Mouse (Mus musculus): ENCODE measurements around the gene Fancg. TPM values are rescaled to one million over a fixed set of nuclear protein-coding genes. Genes with fewer than 3 reads are reported as not detected.
"Not testable (repeated sequence)": the region's sequence is repeated elsewhere in the genome, so short reads cannot be mapped to it uniquely, and the experiment has no call there.

Gene Fancg
- polyA plus RNA-seq, 2 experiments, result 20.4 to 31.3 TPM

DNA sequence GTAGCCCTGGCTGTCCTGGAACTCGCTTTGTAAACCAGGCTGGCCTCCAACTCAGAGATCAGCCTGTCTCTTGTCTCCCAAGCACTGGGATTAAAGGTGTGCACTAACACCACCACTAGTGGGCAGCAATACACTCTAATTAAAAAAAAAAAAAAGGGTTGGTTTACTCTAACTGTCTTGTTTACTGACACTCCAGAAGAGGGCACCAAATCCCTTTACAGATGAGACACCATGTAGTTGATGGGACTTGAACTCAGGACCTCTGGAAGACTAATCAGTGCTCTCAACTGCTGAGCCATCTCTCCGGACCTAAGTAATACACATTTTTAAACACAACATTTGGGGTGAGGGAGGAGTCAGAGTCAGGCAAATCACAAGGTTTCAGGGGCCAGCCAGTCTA lies 4.5 kb downstream of the Fancg start:
- H3K9ac ChIP-seq (ENCODE audit: low read depth, low read length, severe bottlenecking), result no peak overlapping the region
- H3K4me1 ChIP-seq (ENCODE audit: control insufficient read depth, insufficient read depth, low read length), result peaks cover 5% of the 10 kb centered on the region
- H3K9me3 ChIP-seq (ENCODE audit: control insufficient read depth, low read length), result no peaks in the 10 kb centered on the region
- WGBS, result 61% methylated on average over 2 of the region's 2 CpGs
- H3K36me3 ChIP-seq (ENCODE audit: control insufficient read depth, insufficient read depth, low read length), result 0 out of 2 replicates have a peak, but pooled peaks cover 11% of the 10 kb centered on the region
- DNase-seq (ENCODE audit: low spot score), result no peak
- H3K27ac ChIP-seq (replicated peaks; ENCODE audit: low read depth, low read length), result no peak overlapping the region
- ATAC-seq (ENCODE audit: low FRiP score, low read depth), result no peak
- H3K4me2 ChIP-seq (replicated peaks; ENCODE audit: low read depth, low read length, severe bottlenecking), result no peak overlapping the region
- no peak overlapping the region for H3K4me3 ChIP-seq (replicated peaks; ENCODE audit: low read length)
- no peak for TF ChIP-seq POLR2A (IDR thresholded peaks at IDR 0.05; ENCODE audit: borderline replicate concordance, extremely low read depth, insufficient read depth, insufficient read length)
- H3K27me3 ChIP-seq (ENCODE audit: control insufficient read depth, insufficient read depth, low read length), result no peaks in the 10 kb centered on the region

DNA sequence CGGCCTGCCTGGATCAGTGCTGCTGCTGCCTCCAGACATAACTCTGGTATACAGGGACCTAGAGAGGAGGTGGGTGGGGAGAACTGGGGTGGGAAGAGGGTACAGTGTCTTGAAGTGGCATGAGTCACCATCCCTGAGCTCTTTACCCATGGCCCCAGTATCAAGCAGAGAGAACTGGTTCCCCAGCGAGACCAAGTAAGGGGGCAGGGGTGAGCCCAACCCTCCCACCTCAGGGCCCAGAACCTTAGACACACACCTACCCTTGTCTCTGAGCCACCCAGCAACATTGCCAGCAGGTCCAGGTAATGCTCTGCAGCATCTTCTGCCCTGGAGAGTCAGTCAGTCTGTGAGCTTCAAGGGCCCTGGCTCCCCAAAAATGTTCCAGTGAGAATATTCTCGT lies 5.4 kb downstream of the Fancg start:
- no peak for ATAC-seq (ENCODE audit: low FRiP score, low read depth)

DNA sequence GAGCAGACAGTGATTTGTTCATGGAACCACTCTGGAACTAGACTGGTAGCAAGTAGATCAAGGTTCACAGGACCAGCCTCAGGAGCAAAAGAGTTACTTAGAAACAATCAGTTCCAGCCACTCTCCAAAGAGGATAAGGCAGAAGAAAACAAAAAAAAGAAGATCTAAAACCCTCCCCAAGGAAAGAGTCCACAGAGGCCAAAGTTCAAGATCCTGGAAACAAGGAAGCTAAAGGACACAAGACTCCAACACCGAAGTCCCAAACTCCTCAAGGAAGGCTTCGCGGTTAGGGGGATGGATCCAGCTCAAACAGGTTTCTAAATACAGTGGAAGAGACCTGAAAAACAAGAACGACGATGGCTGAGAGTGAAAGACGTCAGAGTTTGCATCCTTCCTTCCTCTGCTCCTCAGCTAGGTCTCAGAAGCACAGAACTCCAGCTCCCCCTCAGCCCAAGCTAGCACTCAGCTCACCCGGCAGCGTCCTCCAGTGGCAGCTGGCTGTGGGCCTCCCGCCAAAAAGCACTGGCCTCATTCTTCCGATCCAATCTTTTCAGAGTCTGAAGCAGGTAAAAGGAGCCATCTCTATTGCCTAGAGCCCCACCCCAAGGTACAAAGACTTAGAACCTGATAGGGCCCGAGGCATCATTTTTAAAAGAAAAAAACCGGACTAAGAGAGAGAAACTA lies 7.4 kb downstream of the Fancg start:
- no peak for ATAC-seq (ENCODE audit: low FRiP score, low read depth)
- Histone ChIP-seq H3K27me3 (ENCODE audit: control insufficient read depth, insufficient read depth, low read length) (no peaks in the 10 kb centered on the region), H3K36me3 (ENCODE audit: control insufficient read depth, insufficient read depth, low read length) (0 out of 2 replicates have a peak, but pooled peaks cover 11% of the 10 kb centered on the region), H3K9me3 (ENCODE audit: control insufficient read depth, low read length) (no peaks in the 10 kb centered on the region), H3K9ac (ENCODE audit: low read depth, low read length, severe bottlenecking) (no peak overlapping the region), H3K4me1 (ENCODE audit: control insufficient read depth, insufficient read depth, low read length) (peaks cover 8% of the 10 kb centered on the region), H3K4me3 (replicated peaks; ENCODE audit: low read length) (no peak overlapping the region), H3K27ac (replicated peaks; ENCODE audit: low read depth, low read length) (no peak overlapping the region), H3K4me2 (replicated peaks; ENCODE audit: low read depth, low read length, severe bottlenecking) (no peak overlapping the region)
- no peak for TF ChIP-seq POLR2A (IDR thresholded peaks at IDR 0.05; ENCODE audit: borderline replicate concordance, extremely low read depth, insufficient read depth, insufficient read length)
- no peak for DNase-seq (ENCODE audit: low spot score)
- WGBS, result 79% methylated on average over 12 of the region's 12 CpGs

More for the DNA sequence above, 5.4 kb downstream of the Fancg start:
- Histone ChIP-seq H3K4me2 (replicated peaks; ENCODE audit: low read depth, low read length, severe bottlenecking) (no peak overlapping the region), H3K9ac (ENCODE audit: low read depth, low read length, severe bottlenecking) (no peak overlapping the region), H3K4me3 (replicated peaks; ENCODE audit: low read length) (no peak overlapping the region), H3K27me3 (ENCODE audit: control insufficient read depth, insufficient read depth, low read length) (no peaks in the 10 kb centered on the region), H3K9me3 (ENCODE audit: control insufficient read depth, low read length) (no peaks in the 10 kb centered on the region), H3K36me3 (ENCODE audit: control insufficient read depth, insufficient read depth, low read length) (0 out of 2 replicates have a peak, but pooled peaks cover 11% of the 10 kb centered on the region), H3K4me1 (ENCODE audit: control insufficient read depth, insufficient read depth, low read length) (peaks cover 5% of the 10 kb centered on the region), H3K27ac (replicated peaks; ENCODE audit: low read depth, low read length) (no peak overlapping the region)
- WGBS, result 86% methylated on average over 3 of the region's 3 CpGs
- no peak for TF ChIP-seq POLR2A (IDR thresholded peaks at IDR 0.05; ENCODE audit: borderline replicate concordance, extremely low read depth, insufficient read depth, insufficient read length)
- no peak for DNase-seq (ENCODE audit: low spot score)

DNA sequence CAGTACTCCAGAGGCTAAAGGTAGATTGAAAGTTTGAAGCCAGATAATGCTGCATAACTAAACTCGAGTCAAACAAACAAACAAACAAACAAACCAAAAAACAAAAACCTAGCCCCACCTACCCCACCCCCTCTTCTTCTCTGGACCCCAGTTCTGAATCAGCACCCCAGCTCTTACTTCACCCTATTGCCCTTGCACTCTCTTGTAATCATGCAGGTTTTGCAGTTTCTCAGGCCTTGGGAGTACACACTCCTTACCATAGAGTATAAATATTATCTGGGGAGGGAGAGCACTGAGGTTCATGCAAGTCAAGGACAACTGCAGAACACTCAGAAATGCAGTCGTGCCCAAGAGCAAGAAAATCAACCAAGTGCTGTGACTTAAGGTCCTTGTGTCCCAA lies 9.0 kb downstream of the Fancg start:
- Histone ChIP-seq H3K36me3 (ENCODE audit: control insufficient read depth, insufficient read depth, low read length) (peaks cover 13% of the 10 kb centered on the region; the same call in 1 of the 2 replicates), H3K4me3 (replicated peaks; ENCODE audit: low read length) (no peak overlapping the region), H3K4me1 (ENCODE audit: control insufficient read depth, insufficient read depth, low read length) (peaks cover 10% of the 10 kb centered on the region), H3K4me2 (replicated peaks; ENCODE audit: low read depth, low read length, severe bottlenecking) (no peak overlapping the region), H3K27me3 (ENCODE audit: control insufficient read depth, insufficient read depth, low read length) (no peaks in the 10 kb centered on the region), H3K27ac (replicated peaks; ENCODE audit: low read depth, low read length) (peak overlapping the region; percentile 85; the same call in 1 of the 2 replicates), H3K9me3 (ENCODE audit: control insufficient read depth, low read length) (no peaks in the 10 kb centered on the region), H3K9ac (ENCODE audit: low read depth, low read length, severe bottlenecking) (no peak overlapping the region)
- DNase-seq (ENCODE audit: low spot score), result no peak
- TF ChIP-seq POLR2A (IDR thresholded peaks at IDR 0.05; ENCODE audit: borderline replicate concordance, extremely low read depth, insufficient read depth, insufficient read length), result no peak
- 93% methylated on average over 2 of the region's 2 CpGs for WGBS
- no peak for ATAC-seq (ENCODE audit: low FRiP score, low read depth)

DNA sequence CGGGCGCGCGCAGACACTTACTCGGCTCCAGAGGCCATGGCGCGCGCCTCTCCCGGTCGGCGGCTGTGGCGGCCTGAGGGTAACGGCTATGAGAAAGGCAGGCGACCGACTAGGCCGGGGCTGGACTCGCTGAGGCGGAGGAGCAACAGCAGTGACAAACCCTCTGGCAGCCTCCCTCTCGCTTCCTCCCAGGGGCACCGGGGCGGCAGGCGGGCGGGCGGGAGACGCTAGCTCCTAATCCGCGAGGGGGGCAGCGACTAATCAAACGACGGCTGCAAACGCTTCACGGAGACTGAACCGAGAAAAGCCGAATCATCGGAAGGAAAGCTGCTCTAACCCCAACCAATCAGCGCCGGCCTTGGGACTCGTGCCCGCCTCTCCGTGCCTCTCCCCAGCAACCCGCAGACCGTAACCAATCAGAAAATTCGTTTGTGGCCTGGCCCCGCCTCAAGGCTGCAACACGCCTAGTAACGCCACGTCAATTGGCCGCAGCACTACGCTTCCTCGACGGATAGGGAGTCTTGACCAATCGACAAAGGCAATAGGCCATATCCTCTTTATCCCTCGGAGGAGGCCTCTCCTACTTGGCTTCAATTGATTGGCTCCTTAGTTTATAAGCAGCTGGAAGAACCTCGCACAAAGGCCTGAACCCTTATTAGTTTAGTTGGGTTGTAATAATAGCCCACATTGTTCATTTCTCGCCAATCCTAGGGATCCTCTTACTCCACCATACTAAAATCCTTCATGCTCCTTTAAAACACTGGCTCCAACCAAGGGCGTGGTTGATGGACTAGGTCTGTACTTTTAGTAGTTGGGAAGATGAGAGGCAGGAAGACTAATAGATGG lies 9.9 kb downstream of the Fancg start, which contains the start of gene Vcp:
Vcp (minus strand) TSS at position 367 of the 846 bp plus-strand sequence.
- Histone ChIP-seq H3K9ac (ENCODE audit: low read depth, low read length, severe bottlenecking) (peak within 1 kb of the TSS; percentile 96), H3K36me3 (ENCODE audit: control insufficient read depth, insufficient read depth, low read length) (peaks cover 19% of the 10 kb centered on the region), H3K4me2 (replicated peaks; ENCODE audit: low read depth, low read length, severe bottlenecking) (peak within 1 kb of the TSS; percentile 87), H3K4me3 (replicated peaks; ENCODE audit: low read length) (peak within 1 kb of the TSS; percentile 91), H3K4me1 (ENCODE audit: control insufficient read depth, insufficient read depth, low read length) (peaks cover 10% of the 10 kb centered on the region), H3K27ac (replicated peaks; ENCODE audit: low read depth, low read length) (peak within 1 kb of the TSS; percentile 99)
- under 1% methylated on average over 41 of the region's 56 CpGs for WGBS
- ATAC-seq (ENCODE audit: low FRiP score, low read depth) (peak; percentile 99), DNase-seq (ENCODE audit: low spot score) (peak; percentile 99)
- not testable (repeated sequence) for H3K27me3 ChIP-seq (ENCODE audit: control insufficient read depth, insufficient read depth, low read length); H3K9me3 ChIP-seq (ENCODE audit: control insufficient read depth, low read length)
